Mouse (Mus musculus): ENCODE measurements around the gene Scamp4.

Scamp4 gene

GRCm38 (mm10) chr10:80656130-80656862 lies 53.6 kb downstream of the Scamp4 start:
- peak; percentile 99 for DNase-seq

DNA sequence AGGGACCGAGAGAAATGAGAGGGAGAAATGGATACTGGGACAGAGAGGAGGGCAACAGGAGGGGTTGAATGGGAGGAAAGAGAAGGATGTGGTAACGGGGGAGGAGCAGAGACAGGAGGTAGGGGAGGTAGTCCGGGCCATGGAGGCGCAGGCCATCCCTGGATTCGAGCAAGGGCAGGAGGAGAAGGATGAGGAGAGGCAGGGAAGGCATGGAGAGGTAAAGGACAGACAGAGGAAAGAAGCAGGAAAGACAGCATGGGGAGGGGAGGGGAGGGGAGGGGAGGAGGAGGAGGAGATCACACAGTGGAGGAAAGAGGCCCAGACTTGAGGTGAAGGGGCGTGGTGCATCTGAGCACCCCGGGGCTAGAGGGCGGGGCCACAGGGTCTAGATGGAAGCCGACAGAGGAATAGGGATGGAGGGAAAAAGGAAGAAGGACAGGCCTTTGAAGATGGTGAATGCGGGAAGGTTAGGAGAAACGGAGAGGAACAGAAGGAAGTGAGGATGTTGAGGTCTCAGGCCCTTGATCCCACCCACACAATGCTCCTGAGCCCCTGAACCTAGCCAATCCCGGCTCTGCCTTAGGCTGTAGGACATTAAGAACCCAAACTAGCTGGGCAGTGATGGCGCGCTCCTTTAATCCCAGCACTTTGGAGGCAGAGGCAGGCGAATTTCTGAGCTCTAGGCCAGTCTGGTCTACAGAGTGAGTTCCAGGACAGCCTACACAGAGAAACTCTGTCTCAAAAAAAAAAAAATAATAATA lies 54.4 kb downstream of the Scamp4 start, which contains the start of gene Btbd2:
Gene Btbd2, minus strand, starts transcription at position 209 of the 761 bp plus-strand sequence.
- no peak for DNase-seq

- no peak for DNase-seq
Observed at GRCm38 (mm10) chr10:80658194-80658840, 55.6 kb downstream of the Scamp4 start.

GRCm38 (mm10) chr10:80658841-80659202 lies 56.1 kb downstream of the Scamp4 start:
- no peak for DNase-seq

DNA sequence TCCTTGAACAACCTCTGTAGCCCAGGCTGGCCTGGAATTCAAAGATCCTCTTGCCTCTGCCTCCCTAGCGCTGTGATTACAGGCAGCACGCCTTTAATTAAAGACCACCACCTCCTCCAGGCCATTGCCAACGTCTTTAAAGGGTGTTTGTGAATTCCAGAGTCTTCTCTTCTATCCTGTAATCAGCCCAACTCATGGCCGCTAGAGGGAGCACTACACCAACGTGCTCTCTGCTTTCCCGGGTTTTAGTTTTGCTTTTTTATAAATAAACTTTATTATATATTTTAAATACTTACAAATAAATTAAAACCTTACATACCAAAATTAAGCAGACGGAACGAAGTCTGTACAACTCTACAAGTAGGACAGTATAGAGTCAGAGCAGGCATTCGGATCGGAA lies 56.5 kb downstream of the Scamp4 start:
- peak; percentile 92 for DNase-seq

- DNase-seq, result peak; percentile 72
Observed at GRCm38 (mm10) chr10:80661149-80661548, 58.5 kb downstream of the Scamp4 start.

DNA sequence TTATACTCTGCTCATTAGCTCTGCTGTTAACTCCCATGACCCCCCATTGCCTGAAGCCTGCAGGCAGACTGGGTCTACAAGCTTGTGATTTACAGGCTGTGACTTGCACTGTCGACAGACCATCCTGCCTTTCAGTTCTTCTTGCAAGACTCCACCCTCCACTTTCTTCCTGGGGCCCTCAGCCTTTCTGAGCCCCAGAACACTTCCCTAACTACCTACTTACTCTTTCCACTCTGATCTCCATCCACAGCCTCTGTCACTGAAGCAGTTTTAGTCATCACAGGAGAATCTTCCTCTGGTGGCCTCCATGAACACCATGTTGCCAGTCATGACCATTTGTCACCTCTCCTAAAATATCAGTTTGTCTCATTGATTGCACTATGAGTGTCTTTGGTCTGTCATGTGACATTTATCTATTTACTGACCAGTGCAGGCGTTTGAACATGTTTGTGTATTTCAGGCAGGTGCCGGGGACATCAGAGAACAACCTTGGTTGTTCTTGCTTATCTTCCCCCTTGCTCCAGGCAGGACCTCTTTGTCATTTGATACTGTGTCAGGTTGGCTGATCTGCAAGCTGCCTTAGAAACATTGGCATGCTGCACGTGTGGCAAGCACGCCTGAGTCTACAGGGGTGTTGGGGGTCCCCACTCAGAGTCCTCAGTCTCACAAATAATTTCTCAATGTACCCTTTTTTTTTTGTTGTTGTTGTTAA lies 61.0 kb downstream of the Scamp4 start:
- DNase-seq, result no peak

- DNase-seq, result peak; percentile 92
Observed at GRCm38 (mm10) chr10:80664197-80665015, 61.7 kb downstream of the Scamp4 start.

GRCm38 (mm10) chr10:80665016-80665380 lies 62.3 kb downstream of the Scamp4 start:
- peak; percentile 84 for DNase-seq
